Mouse (Mus musculus) olfactory bulb, adult 2 months (tissue): ENCODE results near the gene Asic2. TPM values are rescaled to one million over a fixed set of nuclear protein-coding genes. Genes with fewer than 3 reads are reported as not detected.

Source experiments
- H3K27ac ChIP-seq: fragments of 200-500 bp; 2 replicates; pipeline ENCODE4 v1.5.1; 2012; ENCODE audit warnings: low read depth, low read length; ENCODE audit not compliant: insufficient read depth
- H3K4me1 ChIP-seq: fragments of 200-500 bp; 2 replicates; pipeline ENCODE4 v1.6.1; 2012; ENCODE audit warnings: low read length; ENCODE audit not compliant: control insufficient read depth, insufficient read depth
- H3K4me3 ChIP-seq: fragments of 200-500 bp; 2 replicates; pipeline ENCODE4 v1.5.1; 2012; ENCODE audit warnings: mild to moderate bottlenecking, low read depth, low read length, moderate library complexity; ENCODE audit not compliant: insufficient read depth
- CTCF ChIP-seq: fragments of 200-500 bp; IDR thresholded peaks from 2 replicates; pipeline ENCODE4 v1.5.1; 2012; ENCODE audit warnings: low read depth, mild to moderate bottlenecking, low read length, moderate library complexity; ENCODE audit not compliant: insufficient read depth
- POLR2A ChIP-seq: fragments of 200-500 bp; IDR thresholded peaks from 2 replicates; pipeline ENCODE4 v1.6.1; 2012; ENCODE audit warnings: mild to moderate bottlenecking, low read depth, low read length, moderate library complexity; ENCODE audit not compliant: insufficient read depth
- WGBS: fragments of 180-500 bp; shearing (Covaris S2); methylation state at CpG from one replicate; pipeline ENCODE4 v1.1.7; 2018; 5-methylcytosine and 5-hydroxymethylcytosine counted together
- polyA plus RNA-seq: library from polyadenylated mRNA; stranded (reverse); fragments of >200 nt; gene quantifications from 2 replicates; pipeline ENCODE4 v1.2.4, GENCODE M21; 2012; ENCODE audit warnings: low replicate concordance; ENCODE audit not compliant: missing spikeins, insufficient read depth, insufficient read length

Gene Asic2
- polyA plus RNA-seq, 1 experiment = not detected

- H3K27ac ChIP-seq = no peak overlapping the region
- no peak for TF ChIP-seq POLR2A
- TF ChIP-seq CTCF = no peak
These were observed 31.2 kb upstream of the Asic2 start for GRCm38 (mm10) chr11:81999469-81999868.

GRCm38 (mm10) chr11:81998646-81999045 is 30.4 kb upstream of the Asic2 start:
- Histone ChIP-seq H3K4me3 (no peak overlapping the region), H3K4me1 (no peaks in the 10 kb centered on the region)
- 90% methylated on average over 3 of the region's 3 CpGs for WGBS

More at GRCm38 (mm10) chr11:81999469-81999868, 31.2 kb upstream of the Asic2 start:
- no peak overlapping the region for H3K4me3 ChIP-seq
- no peaks in the 10 kb centered on the region for H3K4me1 ChIP-seq
- WGBS = 81% methylated on average over 4 of the region's 4 CpGs

GRCm38 (mm10) chr11:81997085-81997484 is 28.8 kb upstream of the Asic2 start:
- Histone ChIP-seq H3K4me1 (no peaks in the 10 kb centered on the region), H3K4me3 (no peak overlapping the region), H3K27ac (no peak overlapping the region)
- WGBS = 90% methylated on average over 5 of the region's 5 CpGs
- no peak for TF ChIP-seq CTCF
- no peak for TF ChIP-seq POLR2A

More at GRCm38 (mm10) chr11:81998646-81999045, 30.4 kb upstream of the Asic2 start:
- no peak overlapping the region for H3K27ac ChIP-seq
- TF ChIP-seq CTCF = no peak
- TF ChIP-seq POLR2A = no peak

- TF ChIP-seq CTCF (peak; percentile 99), POLR2A (no peak)
- WGBS = 61% methylated on average over 10 of the region's 10 CpGs
- H3K4me1 ChIP-seq = no peaks in the 10 kb centered on the region
- H3K27ac ChIP-seq = no peak overlapping the region
- no peak overlapping the region for H3K4me3 ChIP-seq
These were observed 28.1 kb upstream of the Asic2 start for GRCm38 (mm10) chr11:81996172-81996841.

GRCm38 (mm10) chr11:81983146-81983545 is 14.9 kb upstream of the Asic2 start:
- Histone ChIP-seq H3K4me3 (no peak overlapping the region), H3K4me1 (peaks cover 3% of the 10 kb centered on the region), H3K27ac (no peak overlapping the region)
- 44% methylated on average over 5 of the region's 5 CpGs for WGBS
- 0 out of 2 replicates have a peak, but pooled peaks have one; percentile 27 for TF ChIP-seq CTCF
- TF ChIP-seq POLR2A = no peak

- Histone ChIP-seq H3K4me3 (no peak overlapping the region), H3K4me1 (peaks cover under 1% of the 10 kb centered on the region; the same call in 1 of the 2 replicates), H3K27ac (no peak overlapping the region)
- WGBS = 72% methylated on average over 11 of the region's 11 CpGs
- TF ChIP-seq POLR2A (no peak), CTCF (no peak)
These were observed 13.9 kb upstream of the Asic2 start for GRCm38 (mm10) chr11:81982191-81982590.

GRCm38 (mm10) chr11:81974577-81974976 is 6.3 kb upstream of the Asic2 start:
- TF ChIP-seq CTCF (peak; percentile 57), POLR2A (no peak)
- Histone ChIP-seq H3K27ac (no peak overlapping the region), H3K4me1 (peaks cover 11% of the 10 kb centered on the region), H3K4me3 (no peak overlapping the region)
- 35% methylated on average over 5 of the region's 5 CpGs for WGBS

- no peak overlapping the region for H3K27ac ChIP-seq
- no peak overlapping the region for H3K4me3 ChIP-seq
- peaks cover 12% of the 10 kb centered on the region for H3K4me1 ChIP-seq
- 61% methylated on average over 5 of the region's 5 CpGs for WGBS
- no peak for TF ChIP-seq CTCF
- no peak for TF ChIP-seq POLR2A
These were observed 5.4 kb upstream of the Asic2 start for GRCm38 (mm10) chr11:81973699-81974098.

GRCm38 (mm10) chr11:81972044-81972443 is 3.8 kb upstream of the Asic2 start:
- H3K4me1 ChIP-seq = peaks cover 23% of the 10 kb centered on the region
- 33% methylated on average over 3 of the region's 3 CpGs for WGBS
- H3K27ac ChIP-seq = no peak overlapping the region
- peak; percentile 61; the same call in 1 of the 2 replicates for TF ChIP-seq CTCF
- TF ChIP-seq POLR2A = no peak
- no peak overlapping the region for H3K4me3 ChIP-seq
